Mouse (Mus musculus) mature B cell (primary cell): Measurements from ENCODE around the gene Man1a2.

Experiments
- in situ Hi-C: fragments of 300-500 bp; cut with MboI; formaldehyde crosslinking; loops from 2 replicates; pipeline ENCODE4 v1.14.3; 2019

Man1a2 gene

DNA sequence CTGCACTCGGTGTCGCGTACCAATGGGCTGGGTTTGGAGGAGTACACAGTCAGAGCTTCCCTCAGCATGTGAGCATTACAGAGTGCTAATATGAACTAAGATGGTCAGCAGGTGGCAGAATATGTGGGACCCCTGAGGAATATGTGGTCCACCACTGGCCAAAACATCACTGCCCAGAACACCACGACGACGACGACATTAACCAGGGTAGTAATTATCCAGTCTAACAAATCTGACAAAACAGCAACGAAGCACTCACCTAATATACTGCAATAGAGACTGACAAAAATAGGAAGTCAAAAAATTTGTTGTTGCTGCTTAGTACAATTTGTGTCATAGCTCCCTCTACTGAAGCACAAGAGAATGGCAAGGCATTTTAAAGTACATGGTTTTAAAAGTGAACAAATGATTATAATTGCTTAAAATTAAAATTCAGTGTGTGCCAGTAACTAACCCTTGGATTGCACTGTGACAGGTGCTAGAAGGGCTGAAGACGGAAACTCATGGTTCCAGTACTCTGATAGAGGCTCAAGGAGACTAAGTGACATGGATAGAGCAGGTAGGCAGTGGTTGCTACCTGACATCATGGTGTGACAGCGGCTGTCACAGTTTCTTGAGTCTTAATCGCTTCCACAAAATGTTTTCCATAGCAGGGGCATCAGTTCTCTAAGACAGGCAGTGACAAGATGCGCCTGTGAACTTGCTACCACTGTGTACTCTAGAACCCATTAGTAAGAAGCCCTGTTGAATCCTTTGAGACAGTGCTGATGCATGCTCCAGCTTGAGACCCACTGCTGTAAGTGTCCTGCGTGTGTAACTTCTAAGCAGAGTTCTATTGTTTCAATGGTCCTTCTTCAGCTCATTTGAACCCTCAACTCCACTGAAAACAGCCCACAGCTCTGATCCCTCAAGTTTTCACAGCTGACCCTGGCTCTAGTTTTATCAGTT, 116.6 kb downstream of the Man1a2 start:
- in situ Hi-C loops, result no loop called here

GRCm38 (mm10) chr3:100563565-100563964, 121.7 kb downstream of the Man1a2 start:
- in situ Hi-C loops, result no loop called here

DNA sequence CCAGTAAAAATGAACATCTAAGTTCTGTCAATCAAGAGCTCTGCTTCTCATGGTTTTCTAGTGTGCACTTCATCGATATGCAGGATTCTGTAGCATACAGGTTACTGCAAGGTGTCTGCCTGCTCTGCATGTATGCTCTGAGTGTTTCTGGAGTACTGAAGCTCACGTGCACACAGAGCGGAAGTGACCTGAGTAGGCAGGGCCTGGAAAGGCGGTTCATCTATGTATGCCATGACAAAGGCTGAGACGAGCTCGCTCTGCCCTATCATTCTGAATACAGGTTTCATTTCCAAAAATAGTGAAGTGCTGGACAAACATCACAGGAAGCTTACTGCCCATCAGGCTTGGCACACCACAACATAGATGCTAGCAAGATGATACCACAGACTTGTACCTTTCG, 122.8 kb downstream of the Man1a2 start:
- in situ Hi-C loops, result no loop called here

DNA sequence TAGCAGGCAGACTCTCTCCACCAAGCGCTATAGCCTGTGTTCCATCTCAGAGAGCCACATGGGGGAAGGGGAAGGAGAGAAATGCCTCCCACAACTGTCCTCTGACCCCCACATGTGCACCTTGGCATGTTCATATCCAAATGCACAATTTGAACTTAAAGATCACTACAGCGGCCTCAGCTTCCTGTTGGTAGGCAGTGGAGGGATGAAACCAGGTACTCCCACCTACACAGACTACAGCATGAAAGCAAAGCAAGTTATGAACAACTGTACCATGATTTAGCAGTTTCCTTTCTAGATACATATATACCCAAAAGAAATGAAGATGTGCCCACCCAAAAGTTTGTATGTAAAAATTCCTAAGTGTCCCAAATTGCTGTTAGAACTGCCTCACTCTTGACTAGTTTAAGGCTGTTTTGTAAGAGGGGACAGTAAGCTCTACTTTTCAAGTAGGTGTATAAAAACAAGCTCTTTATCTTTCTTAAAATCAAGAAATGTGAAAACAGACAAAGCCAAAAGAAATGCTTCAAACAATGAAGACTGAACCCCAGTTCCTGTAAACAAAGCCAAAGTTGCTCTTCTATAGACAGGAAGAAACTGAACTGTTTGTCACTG, 123.6 kb downstream of the Man1a2 start:
- in situ Hi-C loops, result no loop called here

GRCm38 (mm10) chr3:100559431-100559830, 125.9 kb downstream of the Man1a2 start:
- in situ Hi-C loops, result no loop called here

DNA sequence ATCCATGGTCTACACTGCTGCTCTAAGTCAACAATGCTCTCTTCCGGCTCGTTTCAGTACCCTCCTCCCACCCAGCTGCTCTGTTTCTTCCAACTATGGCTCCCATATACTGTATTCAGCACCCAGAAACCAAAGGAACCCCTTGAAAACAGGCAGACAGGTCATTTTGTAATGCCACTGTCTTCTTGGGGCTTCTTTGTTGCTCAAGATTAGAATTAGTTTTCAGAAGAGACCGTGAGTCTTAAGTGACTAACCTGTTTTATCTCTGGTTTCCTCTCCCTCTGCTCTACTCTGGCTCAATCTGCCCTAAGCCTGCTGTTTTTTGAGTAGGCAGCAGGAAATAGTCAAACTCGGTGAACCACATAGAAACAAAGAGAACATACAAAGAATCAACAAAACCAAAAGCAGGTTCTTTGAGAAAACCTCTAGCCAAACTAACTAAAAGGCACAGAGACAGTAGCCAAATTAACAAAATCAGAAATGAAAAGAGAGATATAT, 127.0 kb downstream of the Man1a2 start:
- in situ Hi-C loops, result no loop called here

DNA sequence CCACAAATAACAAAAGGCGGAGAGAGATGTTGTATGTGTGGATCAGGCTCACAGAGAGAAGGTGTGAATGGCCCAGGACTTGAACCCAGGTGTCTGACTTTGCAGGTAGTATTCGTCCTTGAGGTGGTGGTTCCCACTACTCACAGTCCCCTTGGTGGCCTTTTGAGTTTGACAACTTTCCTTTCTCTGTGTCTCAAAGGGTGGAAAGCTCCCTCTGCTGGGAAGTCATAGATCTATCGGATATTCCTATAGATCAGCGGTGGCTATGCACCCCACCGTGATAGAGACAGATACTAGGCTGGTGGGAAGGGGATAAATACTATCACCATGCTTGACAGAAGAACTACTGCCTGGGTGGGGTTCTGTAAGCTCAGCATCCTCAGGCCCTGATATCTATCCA, 130.5 kb downstream of the Man1a2 start:
- in situ Hi-C loops, result no loop called here

DNA sequence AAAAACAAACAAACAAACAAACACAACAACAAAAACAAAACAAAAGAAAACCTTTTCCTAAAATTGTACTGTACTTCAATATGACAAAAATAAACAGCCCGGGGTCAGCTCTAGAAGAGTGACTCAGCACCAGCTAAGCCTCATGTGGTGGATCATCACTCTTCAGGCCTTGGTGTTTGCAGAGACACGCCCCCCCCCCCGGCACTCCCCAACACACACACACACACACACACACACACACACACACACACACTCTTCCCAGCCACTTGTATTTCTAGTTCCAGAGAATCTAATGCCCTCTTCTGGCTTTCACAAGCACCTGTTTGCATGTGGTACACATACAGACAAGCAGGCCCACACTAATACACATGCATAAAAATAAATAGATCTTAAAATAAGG, 133.1 kb downstream of the Man1a2 start:
- in situ Hi-C loops, result no loop called here

DNA sequence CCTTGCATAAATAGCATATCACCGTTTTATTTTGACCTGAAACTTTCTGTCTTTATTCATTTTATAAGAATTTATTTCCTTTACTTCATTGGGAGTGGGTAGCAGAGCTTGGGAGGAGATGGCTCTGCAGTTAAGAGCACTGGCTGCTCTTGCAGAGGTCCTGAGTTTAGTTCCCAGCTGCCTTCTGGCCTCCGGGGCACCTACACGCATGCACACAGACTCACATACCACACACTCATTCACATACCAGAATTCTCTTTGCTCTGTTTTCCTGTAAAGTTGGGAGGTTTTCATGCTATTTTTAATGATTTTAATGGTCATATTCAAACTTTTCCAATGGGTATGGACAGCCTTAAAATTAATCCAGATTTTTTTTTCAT, 137.4 kb downstream of the Man1a2 start:
- in situ Hi-C loops, result no loop called here

DNA sequence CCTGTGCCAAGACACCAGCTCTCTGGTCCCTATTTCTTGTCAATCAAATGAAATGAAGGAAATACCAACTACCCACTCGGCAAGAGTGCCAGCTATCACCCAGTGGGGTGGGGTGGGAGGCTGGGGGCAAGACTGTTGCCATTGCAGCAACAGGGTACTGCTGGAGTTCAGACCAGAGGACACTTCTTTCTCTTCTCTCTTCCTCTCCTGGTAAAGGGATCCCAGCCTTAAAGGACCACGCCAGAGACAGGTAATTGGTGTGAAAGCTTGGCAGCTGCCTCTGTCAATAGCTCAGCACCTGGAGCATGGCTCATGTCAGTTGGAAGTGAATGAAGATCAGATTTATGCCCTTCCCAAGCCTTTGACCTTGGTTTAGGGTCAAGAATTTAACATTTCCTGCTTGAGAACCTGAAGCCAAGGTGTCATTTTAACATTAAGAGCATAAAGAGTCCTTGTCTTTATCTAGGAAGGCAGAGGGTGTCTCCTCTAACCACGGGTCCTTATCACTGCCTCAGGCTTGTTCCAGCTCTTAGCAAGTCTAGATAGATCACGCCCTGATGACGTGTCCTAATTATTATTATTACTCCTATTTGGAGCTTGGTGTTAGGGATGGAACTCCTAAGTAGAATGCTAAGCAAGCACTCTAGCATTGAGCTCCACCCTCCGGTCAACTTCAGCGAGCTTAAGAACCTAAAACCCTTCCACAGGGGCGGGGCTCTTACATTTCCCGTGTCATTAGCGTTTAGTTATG, 138.0 kb downstream of the Man1a2 start:
- in situ Hi-C loops, result no loop called here

GRCm38 (mm10) chr3:100536686-100537085, 148.6 kb downstream of the Man1a2 start:
- in situ Hi-C loops, result no loop called here

- in situ Hi-C loops, result no loop called here
Measured at GRCm38 (mm10) chr3:100535902-100536301, 149.4 kb downstream of the Man1a2 start.

DNA sequence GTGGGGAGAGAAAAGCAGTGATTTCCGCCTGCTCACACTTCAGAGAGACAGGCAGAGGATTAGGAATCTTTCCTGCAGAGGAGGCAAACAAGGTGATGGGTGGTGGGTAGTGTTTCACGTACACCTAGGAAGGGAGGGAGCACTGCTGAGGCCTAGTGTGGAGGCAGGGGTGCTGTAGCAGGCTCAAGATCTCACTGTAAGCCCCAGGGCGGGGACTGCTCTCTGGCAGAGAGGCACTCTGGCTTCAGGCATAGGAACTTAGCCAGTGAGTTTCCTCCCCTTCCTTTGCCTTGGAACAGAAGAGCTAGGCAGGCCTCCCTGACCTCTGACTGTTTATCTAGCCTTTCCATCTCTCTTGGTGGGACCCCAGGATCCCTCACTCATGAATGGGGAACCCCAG, 150.0 kb downstream of the Man1a2 start:
- in situ Hi-C loops, result no loop called here

DNA sequence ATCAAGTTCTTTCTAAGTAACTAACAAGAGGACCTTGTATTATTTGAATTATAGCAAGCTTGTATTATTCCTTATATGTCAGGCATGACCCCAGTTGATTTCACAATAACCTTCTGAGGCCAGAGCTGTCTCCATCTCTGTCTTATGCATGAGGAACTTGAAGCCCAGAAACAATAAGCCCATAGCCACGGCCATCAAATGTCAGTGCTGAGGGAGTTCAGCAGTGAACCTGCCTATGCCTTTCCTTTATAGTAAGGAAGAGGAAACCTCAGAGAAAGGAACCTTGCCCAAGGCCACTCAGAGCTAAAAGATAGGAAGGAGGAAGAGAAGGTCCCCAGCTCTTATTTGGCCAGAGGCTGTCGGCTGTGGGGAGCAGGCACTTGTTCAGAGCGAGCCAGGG, 150.9 kb downstream of the Man1a2 start:
- in situ Hi-C loops, result no loop called here

DNA sequence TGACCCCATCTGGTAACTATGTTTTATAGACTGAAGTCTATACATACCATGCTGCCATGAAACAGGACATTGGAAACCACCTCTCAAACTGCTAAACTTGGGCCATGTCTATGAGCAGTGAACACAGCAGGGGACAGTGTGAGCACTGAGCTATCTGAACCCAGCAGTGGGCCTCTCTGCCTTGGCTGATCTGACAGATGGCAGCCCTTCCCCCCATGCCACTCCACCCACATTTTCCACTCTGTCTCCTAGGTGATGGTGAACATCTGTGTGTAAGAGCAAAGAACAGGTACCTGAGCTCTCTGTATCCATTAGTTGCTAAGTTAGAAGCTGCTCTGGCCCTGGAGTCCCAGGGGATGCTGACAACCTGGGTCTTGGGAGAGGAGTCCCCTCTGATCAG, 151.9 kb downstream of the Man1a2 start:
- in situ Hi-C loops, result no loop called here

- in situ Hi-C loops, result no loop called here
Measured at GRCm38 (mm10) chr3:100530919-100531318, 154.4 kb downstream of the Man1a2 start.

GRCm38 (mm10) chr3:100530244-100530788, 155.0 kb downstream of the Man1a2 start:
- in situ Hi-C loops, result no loop called here

DNA sequence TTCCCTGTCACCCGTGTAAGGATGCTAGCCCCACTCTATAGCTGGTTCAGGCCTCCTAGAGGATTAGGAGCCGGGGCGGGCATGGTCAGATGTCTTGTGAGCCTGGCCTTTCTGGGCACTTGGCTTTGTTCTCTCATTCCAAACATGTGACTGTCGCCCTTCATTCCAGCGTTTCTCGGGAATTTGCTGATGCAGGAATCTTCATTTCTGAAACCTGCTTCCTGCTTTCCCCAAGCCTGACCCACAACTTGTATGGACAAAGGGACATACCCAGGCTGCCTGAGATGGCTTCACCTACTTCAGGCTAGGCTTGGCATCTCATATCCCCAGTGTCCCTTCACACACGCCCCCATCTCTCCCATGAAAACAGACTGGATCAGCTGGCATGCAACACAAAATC, 162.6 kb downstream of the Man1a2 start:
- in situ Hi-C loops, result no loop called here

- in situ Hi-C loops, result no loop called here
Measured at GRCm38 (mm10) chr3:100521626-100522025, 163.7 kb downstream of the Man1a2 start.

DNA sequence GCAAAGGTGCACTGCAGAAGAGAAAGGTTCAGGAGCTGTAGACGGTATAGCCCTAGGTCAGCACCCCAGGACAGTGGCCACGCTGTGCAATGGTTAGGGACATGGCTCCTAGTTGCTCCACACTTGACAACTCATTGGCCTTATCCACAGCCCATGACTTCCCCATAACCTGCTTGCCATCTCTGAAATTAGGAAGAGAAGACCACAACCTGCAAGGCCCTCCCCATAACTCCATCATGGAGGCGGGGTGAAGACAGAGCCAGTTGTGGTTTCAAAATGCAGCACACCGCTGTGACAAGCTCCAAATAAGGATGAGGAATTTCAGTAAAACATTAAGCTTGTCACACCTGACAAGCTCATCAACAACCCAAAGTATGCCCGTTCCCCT, 169.6 kb downstream of the Man1a2 start:
- in situ Hi-C loops, result no loop called here

DNA sequence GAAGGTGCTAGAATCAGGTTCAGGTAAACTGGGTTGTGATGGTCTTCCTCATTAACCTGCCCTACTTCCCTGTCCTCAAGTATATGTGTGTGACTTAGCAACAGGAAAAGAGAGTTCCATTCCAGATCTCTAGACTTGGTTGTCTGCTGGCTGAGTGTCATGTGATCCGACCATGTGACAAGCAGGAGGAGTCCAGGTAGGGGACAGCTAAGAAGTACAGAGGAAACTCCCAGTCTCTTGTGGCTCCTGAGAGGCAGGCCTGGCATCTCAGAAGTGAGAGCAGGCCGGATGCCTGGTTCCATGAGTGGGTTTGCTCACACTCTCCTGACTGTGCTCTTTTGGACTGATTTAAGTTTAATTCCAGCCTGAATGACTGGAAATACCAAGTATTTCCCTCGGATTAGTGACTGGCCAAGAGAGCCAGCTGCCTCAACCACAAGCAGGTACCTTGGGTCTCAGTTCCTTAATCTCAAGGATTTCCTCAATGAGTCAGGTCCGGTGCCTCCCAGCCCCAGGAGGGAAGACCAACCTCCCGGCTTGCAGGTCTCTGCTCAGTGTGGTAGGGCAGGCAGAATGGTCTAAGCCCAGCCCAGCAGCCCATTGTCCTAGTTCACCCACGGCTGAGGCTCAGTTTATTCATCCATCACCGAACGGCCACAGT, 170.1 kb downstream of the Man1a2 start:
- in situ Hi-C loops, result no loop called here
